Comparison of ENCODE assay signal across 30 mouse cellular contexts in genomic region chr17:42307001-42307400, GRCm38 (mm10). TPM values are rescaled to one million over a fixed set of nuclear protein-coding genes. Genes with fewer than 3 reads are reported as not detected.
DNase-seq lines count a peak whose midpoint lies in the region; ATAC-seq and TF ChIP-seq lines count a peak whose summit lies in the region.
"Had no signal": no experiment of that assay in that cellular context is flagged by ENCODE, and none has a peak within 500 bp of the region (broad histone marks: within the 10 kb centered on the region; RNA-seq: fewer than 3 reads in every experiment).

No protein-coding gene starts in this region.

- no peak overlapping the region for H3K4me3 ChIP-seq in forebrain, postnatal 0 days (ENCODE audit: low read depth, low read length)
- no peak overlapping the region for H3K4me3 ChIP-seq in forebrain, embryonic 10.5 days
- no peak overlapping the region for H3K4me3 ChIP-seq in midbrain, postnatal 0 days (ENCODE audit: low read depth, low read length)
- H3K4me3 ChIP-seq in midbrain, embryonic 14.5 days (replicated peaks; ENCODE audit: low read depth, low read length) = no peak overlapping the region
- H3K4me3 ChIP-seq in ES-E14 (ENCODE audit: insufficient read depth in 1 of 2, low read depth in 1 of 2, low read length in 2 of 2, poor library complexity in 1 of 2, severe bottlenecking in 1 of 2) = no peak overlapping the region
- H3K4me3 ChIP-seq: embryonic facial prominence, embryonic 12.5 days; embryonic facial prominence, embryonic 15.5 days; forebrain, embryonic 13.5 days; gastrocnemius, adult 2 months; heart, embryonic 12.5 days; heart, embryonic 15.5 days; hindbrain, embryonic 10.5 days; hindbrain, embryonic 13.5 days had no signal

- WGBS in forebrain, postnatal 0 days = 83% methylated on average over 1 of the region's 1 CpGs
- 88% methylated on average over 1 of the region's 1 CpGs for WGBS in forebrain, embryonic 10.5 days
- WGBS in midbrain, postnatal 0 days = 100% methylated on average over 1 of the region's 1 CpGs
- 83% methylated on average over 1 of the region's 1 CpGs for WGBS in midbrain, embryonic 14.5 days

- ATAC-seq in forebrain, postnatal 0 days = no peak
- no peak for ATAC-seq in midbrain, postnatal 0 days (ENCODE audit: low FRiP score)
- ATAC-seq in midbrain, embryonic 14.5 days (ENCODE audit: low FRiP score, low TSS enrichment) = no peak
- ATAC-seq: CD4-positive, CD25-positive, alpha-beta regulatory T cell, adult 4 months; forebrain, embryonic 13.5 days; forebrain, embryonic 16.5 days; intestine, postnatal 0 days had no signal

- no peaks in the 10 kb centered on the region for H3K36me3 ChIP-seq in forebrain, postnatal 0 days (ENCODE audit: insufficient read depth)
- no peaks in the 10 kb centered on the region for H3K36me3 ChIP-seq in forebrain, embryonic 10.5 days (replicated peaks)
- no peaks in the 10 kb centered on the region for H3K36me3 ChIP-seq in midbrain, postnatal 0 days (ENCODE audit: insufficient read depth, low read length)
- H3K36me3 ChIP-seq in midbrain, embryonic 14.5 days (ENCODE audit: control insufficient read depth, insufficient read depth, low read length) = no peaks in the 10 kb centered on the region
- H3K36me3 ChIP-seq in ES-E14 (ENCODE audit: control insufficient read depth, insufficient read depth, low read length, poor library complexity, severe bottlenecking) = no peaks in the 10 kb centered on the region
- H3K36me3 ChIP-seq: embryonic facial prominence, embryonic 12.5 days; embryonic facial prominence, embryonic 15.5 days; heart, embryonic 12.5 days; heart, embryonic 15.5 days; hindbrain, embryonic 10.5 days; hindbrain, embryonic 13.5 days had no signal

- in situ Hi-C loops in ES-E14 (cut with MboI; ENCODE audit: low sequenced_read_pairs in 2 of 2, unreplicated experiment in 2 of 2) = no loop called here

- no peaks in the 10 kb centered on the region for H3K27me3 ChIP-seq in forebrain, postnatal 0 days (ENCODE audit: insufficient read depth, low read length)
- no peaks in the 10 kb centered on the region for H3K27me3 ChIP-seq in forebrain, embryonic 10.5 days (ENCODE audit: poor library complexity, severe bottlenecking)
- no peaks in the 10 kb centered on the region for H3K27me3 ChIP-seq in midbrain, postnatal 0 days (ENCODE audit: insufficient read depth, low read length)
- H3K27me3 ChIP-seq in midbrain, embryonic 14.5 days (ENCODE audit: control insufficient read depth, insufficient read depth, low read length) = no peaks in the 10 kb centered on the region
- H3K27me3 ChIP-seq: embryonic facial prominence, embryonic 12.5 days; embryonic facial prominence, embryonic 15.5 days; forebrain, embryonic 13.5 days; heart, embryonic 12.5 days; heart, embryonic 15.5 days; hindbrain, embryonic 13.5 days had no signal

- H3K9ac ChIP-seq in forebrain, postnatal 0 days = no peak overlapping the region
- no peak overlapping the region for H3K9ac ChIP-seq in midbrain, postnatal 0 days (replicated peaks; ENCODE audit: low read length, poor library complexity, severe bottlenecking)
- H3K9ac ChIP-seq in midbrain, embryonic 14.5 days (replicated peaks; ENCODE audit: low read length) = no peak overlapping the region
- no peak overlapping the region for H3K9ac ChIP-seq in ES-E14 (ENCODE audit: insufficient read depth, low read depth, low read length, poor library complexity, severe bottlenecking)
- H3K9ac ChIP-seq: embryonic facial prominence, embryonic 12.5 days; embryonic facial prominence, embryonic 15.5 days; forebrain, embryonic 13.5 days; heart, embryonic 12.5 days; heart, embryonic 15.5 days; hindbrain, embryonic 13.5 days had no signal

- no peak for DNase-seq in forebrain, postnatal 0 days
- no peak for DNase-seq in forebrain, embryonic 10.5 days (ENCODE audit: extremely low spot score, low spot score)
- DNase-seq in midbrain, postnatal 0 days (ENCODE audit: low spot score) = no peak
- DNase-seq in midbrain, embryonic 14.5 days = no peak
- DNase-seq in ES-E14 (ENCODE audit: low read depth, low spot score) (no peak), ZHBTc4 (ENCODE audit: low read depth, low spot score) (peak; percentile 58)
- DNase-seq in gastrocnemius, postnatal 4 days (ENCODE audit: low spot score in 2 of 2) = no peak
- DNase-seq in thymus, postnatal 4 days = no peak
- DNase-seq: adrenal gland, postnatal 14 days; cerebellum, adult 11 months; cerebellum, adult 2 months; cerebellum, adult 9-11 months; cerebellum, postnatal 25 days; gastrocnemius, adult 2 months; gastrocnemius, postnatal 14 days; heart, adult 18-20 months; heart, postnatal 10 days; heart, postnatal 36 days; kidney, adult 2 months had no signal

- H3K4me1 ChIP-seq in forebrain, postnatal 0 days (ENCODE audit: insufficient read depth) = no peaks in the 10 kb centered on the region
- no peaks in the 10 kb centered on the region for H3K4me1 ChIP-seq in forebrain, embryonic 10.5 days
- no peaks in the 10 kb centered on the region for H3K4me1 ChIP-seq in midbrain, postnatal 0 days (ENCODE audit: insufficient read depth, low read length)
- H3K4me1 ChIP-seq in midbrain, embryonic 14.5 days (ENCODE audit: control insufficient read depth, insufficient read depth, low read length) = no peaks in the 10 kb centered on the region
- H3K4me1 ChIP-seq in ES-E14 (ENCODE audit: control insufficient read depth in 2 of 2, insufficient read depth in 2 of 2, low read length in 2 of 2, poor library complexity in 1 of 2) = no peaks in the 10 kb centered on the region
- H3K4me1 ChIP-seq: embryonic facial prominence, embryonic 12.5 days; embryonic facial prominence, embryonic 15.5 days; forebrain, embryonic 13.5 days; heart, embryonic 12.5 days; heart, embryonic 15.5 days; hindbrain, embryonic 10.5 days; hindbrain, embryonic 13.5 days had no signal

- H3K4me2 ChIP-seq in forebrain, postnatal 0 days (ENCODE audit: low read depth) = no peak overlapping the region
- H3K4me2 ChIP-seq in midbrain, postnatal 0 days (ENCODE audit: low read depth, low read length, poor library complexity, severe bottlenecking) = no peak overlapping the region
- H3K4me2 ChIP-seq in midbrain, embryonic 14.5 days (ENCODE audit: low read length) = no peak overlapping the region
- H3K4me2 ChIP-seq: embryonic facial prominence, embryonic 12.5 days; embryonic facial prominence, embryonic 15.5 days; forebrain, embryonic 13.5 days; heart, embryonic 12.5 days; heart, embryonic 15.5 days; hindbrain, embryonic 13.5 days had no signal

- TF ChIP-seq CTCF in forebrain, postnatal 0 days (IDR thresholded peaks at IDR 0.05; ENCODE audit: low read depth) = peak; percentile 27
- peak; percentile 39 for TF ChIP-seq CTCF in midbrain, postnatal 0 days (IDR thresholded peaks at IDR 0.05)

- H3K27ac ChIP-seq in forebrain, postnatal 0 days (ENCODE audit: low read depth, low read length) = no peak overlapping the region
- H3K27ac ChIP-seq in forebrain, embryonic 10.5 days = no peak overlapping the region
- no peak overlapping the region for H3K27ac ChIP-seq in midbrain, postnatal 0 days (ENCODE audit: low read depth, low read length)
- no peak overlapping the region for H3K27ac ChIP-seq in midbrain, embryonic 14.5 days (replicated peaks; ENCODE audit: low read depth, low read length)
- no peak overlapping the region for H3K27ac ChIP-seq in ES-E14 (ENCODE audit: insufficient read depth, low read depth, low read length, poor library complexity, severe bottlenecking)
- H3K27ac ChIP-seq: embryonic facial prominence, embryonic 12.5 days; embryonic facial prominence, embryonic 15.5 days; forebrain, embryonic 13.5 days; gastrocnemius, adult 2 months; heart, embryonic 15.5 days; hindbrain, embryonic 10.5 days; hindbrain, embryonic 13.5 days had no signal

- H3K9me3 ChIP-seq in forebrain, postnatal 0 days (ENCODE audit: low read length) = no peaks in the 10 kb centered on the region
- no peaks in the 10 kb centered on the region for H3K9me3 ChIP-seq in forebrain, embryonic 10.5 days
- H3K9me3 ChIP-seq in midbrain, postnatal 0 days (ENCODE audit: low read length) = no peaks in the 10 kb centered on the region
- H3K9me3 ChIP-seq in midbrain, embryonic 14.5 days (ENCODE audit: control insufficient read depth, low read length) = no peaks in the 10 kb centered on the region
- H3K9me3 ChIP-seq in ES-E14 (ENCODE audit: control insufficient read depth, insufficient read depth, low read depth, low read length) = no peaks in the 10 kb centered on the region
- H3K9me3 ChIP-seq: embryonic facial prominence, embryonic 12.5 days; embryonic facial prominence, embryonic 15.5 days; forebrain, embryonic 13.5 days; heart, embryonic 12.5 days; heart, embryonic 15.5 days; hindbrain, embryonic 10.5 days; hindbrain, embryonic 13.5 days had no signal

TF ChIP-seq in ES-E14, 5 proteins besides CTCF, POLR2A, EP300 and RAD21:
- TF ChIP-seq ZC3H11A (IDR thresholded peaks at IDR 0.05; ENCODE audit: borderline replicate concordance, low read depth, low read length) (peak; percentile 16; the same call in 1 of the 2 replicates), ZNF384 (IDR thresholded peaks at IDR 0.05; ENCODE audit: low read depth, low read length) (no peak)

RNA-seq across cellular contexts. Expression of gene Ptchd4, which starts 8.7 kb away (rescaled TPM):
- total RNA-seq in forebrain, postnatal 0 days (2014; rRNA removed) = 4.5 and 6.3 TPM in 2 replicates
- polyA plus RNA-seq in forebrain, postnatal 0 days (2015; fragmentation: Nextera tagmentation; extraction: Ambion mirVana) = 2.6 and 6.1 TPM in 2 replicates
- 4.2 and 4.6 TPM in 2 replicates for polyA plus RNA-seq in forebrain, embryonic 10.5 days (2016; fragmentation: Nextera tagmentation; extraction: Ambion mirVana)
- total RNA-seq in midbrain, postnatal 0 days (2014; rRNA removed) = 10.9 and 13.6 TPM in 2 replicates
- 8.3 and 9.3 TPM in 2 replicates for polyA plus RNA-seq in midbrain, postnatal 0 days (2015; fragmentation: Nextera tagmentation; extraction: Ambion mirVana)
- polyA plus RNA-seq in midbrain, embryonic 14.5 days (2014; fragmentation: Nextera tagmentation; extraction: Ambion mirVana) = 9.4 and 11.4 TPM in 2 replicates
- total RNA-seq in ES-E14 (2012; rRNA removed) = 0.09 and 0.21 TPM in 2 replicates
- 1 to 10 TPM in 1 of 2 experiments, under 1 TPM in 1; 0.73 to 1.1 TPM for total RNA-seq in gastrocnemius, postnatal 4 days (2021)
- total RNA-seq: common myeloid progenitor, adult 5-6 weeks; gastrocnemius, adult 2 months; heart, adult 18-20 months; heart, postnatal 10 days; heart, postnatal 36 days had no signal
- polyA plus RNA-seq: CD4-positive, CD25-positive, alpha-beta regulatory T cell, adult 4 months had no signal
